Mouse (Mus musculus) kidney, adult 2 months (tissue): ENCODE measurements around the gene Hfe. TPM values are rescaled to one million over a fixed set of nuclear protein-coding genes. Genes with fewer than 3 reads are reported as not detected.
A peak's percentile ranks its signal among the peaks of the same experiment; 100 is the strongest.

Experiments
- DNase-seq: peaks from one replicate; pipeline ENCODE4 v3.0.0; 2021
- H3K27ac ChIP-seq: fragments of 200-500 bp; 2 replicates; pipeline ENCODE4 v1.5.1; 2012; ENCODE audit warnings: low read depth, low read length, control low read depth, inconsistent platforms; ENCODE audit not compliant: insufficient read depth
- H3K27me3 ChIP-seq: fragments of 200-500 bp; replicated peaks from 2 replicates; pipeline ENCODE4 v1.6.1; 2012; ENCODE audit warnings: mild to moderate bottlenecking, moderate library complexity, low read length, inconsistent platforms; ENCODE audit not compliant: control insufficient read depth, insufficient read depth
- H3K36me3 ChIP-seq: fragments of 200-500 bp; 2 replicates; pipeline ENCODE4 v1.6.1; 2012; ENCODE audit warnings: mild to moderate bottlenecking, moderate library complexity, low read length, inconsistent platforms; ENCODE audit not compliant: control insufficient read depth, insufficient read depth
- H3K4me1 ChIP-seq: fragments of 200-500 bp; 2 replicates; pipeline ENCODE4 v1.6.1; 2011; ENCODE audit warnings: low read length; ENCODE audit not compliant: control insufficient read depth, insufficient read depth
- H3K4me3 ChIP-seq: fragments of 200-500 bp; 2 replicates; pipeline ENCODE4 v1.5.1; 2011; ENCODE audit warnings: mild to moderate bottlenecking, low read depth, low read length, control low read depth; ENCODE audit not compliant: insufficient read depth
- CTCF ChIP-seq: fragments of 200-500 bp; conservative IDR thresholded peaks from 2 replicates; pipeline ENCODE4 v1.5.1; 2011; ENCODE audit warnings: low read depth, mild to moderate bottlenecking, control low read depth, low read length, moderate library complexity, mixed read lengths; ENCODE audit not compliant: insufficient read depth, insufficient read length
- POLR2A ChIP-seq: fragments of 200-500 bp; IDR thresholded peaks from one replicate; pipeline ENCODE4 v1.6.1; 2011; ENCODE audit warnings: low read depth, low read length, control low read depth
- WGBS: fragments of 180-500 bp; shearing (Covaris S2); methylation state at CpG from one replicate; pipeline ENCODE4 v1.1.7; 2018; 5-methylcytosine and 5-hydroxymethylcytosine counted together
- polyA plus RNA-seq: library from polyadenylated mRNA; depleted of rRNA; stranded (reverse); fragments of >200 nt; gene quantifications from 2 replicates; pipeline ENCODE4 v1.2.3, GENCODE M21; 2012

Hfe gene
- polyA plus RNA-seq, 1 experiment = 21.4 TPM

DNA sequence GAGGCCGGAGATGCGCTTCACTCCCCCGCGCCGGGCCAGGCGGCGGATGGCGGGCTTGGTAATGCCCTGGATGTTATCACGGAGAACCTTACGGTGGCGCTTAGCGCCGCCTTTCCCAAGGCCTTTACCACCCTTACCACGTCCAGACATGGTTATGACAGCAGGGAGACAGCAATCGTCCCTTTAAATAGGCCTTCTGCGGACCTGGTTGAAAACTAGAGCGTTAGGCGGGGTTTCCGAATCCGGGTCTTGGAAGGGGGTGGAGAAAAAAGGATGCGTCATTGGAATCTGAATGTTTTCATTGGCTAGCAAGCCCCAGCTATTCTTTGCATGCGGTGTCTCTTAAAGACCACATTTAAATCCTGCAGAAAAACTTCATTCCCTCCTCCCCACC is 12.4 kb downstream of the Hfe start, which contains the start of gene Hist1h4c:
Gene Hist1h4c, minus strand, starts transcription at position 155 of the 394 bp plus-strand sequence.
- peak; percentile 99 for DNase-seq
- WGBS = under 1% methylated on average over 22 of the region's 22 CpGs
- H3K4me3 ChIP-seq = peak within 1 kb of the TSS; percentile 51
- peak within 1 kb of the TSS; percentile 15; the same call in 1 of the 2 replicates for H3K27ac ChIP-seq
- H3K36me3 ChIP-seq = no peaks in the 10 kb centered on the region
- TF ChIP-seq CTCF (0 out of 2 replicates have a peak, but pooled peaks have one; percentile 19), POLR2A (peak; percentile 99)
- no peaks in the 10 kb centered on the region for H3K27me3 ChIP-seq
- peaks cover 9% of the 10 kb centered on the region; the same call in 1 of the 2 replicates for H3K4me1 ChIP-seq

DNA sequence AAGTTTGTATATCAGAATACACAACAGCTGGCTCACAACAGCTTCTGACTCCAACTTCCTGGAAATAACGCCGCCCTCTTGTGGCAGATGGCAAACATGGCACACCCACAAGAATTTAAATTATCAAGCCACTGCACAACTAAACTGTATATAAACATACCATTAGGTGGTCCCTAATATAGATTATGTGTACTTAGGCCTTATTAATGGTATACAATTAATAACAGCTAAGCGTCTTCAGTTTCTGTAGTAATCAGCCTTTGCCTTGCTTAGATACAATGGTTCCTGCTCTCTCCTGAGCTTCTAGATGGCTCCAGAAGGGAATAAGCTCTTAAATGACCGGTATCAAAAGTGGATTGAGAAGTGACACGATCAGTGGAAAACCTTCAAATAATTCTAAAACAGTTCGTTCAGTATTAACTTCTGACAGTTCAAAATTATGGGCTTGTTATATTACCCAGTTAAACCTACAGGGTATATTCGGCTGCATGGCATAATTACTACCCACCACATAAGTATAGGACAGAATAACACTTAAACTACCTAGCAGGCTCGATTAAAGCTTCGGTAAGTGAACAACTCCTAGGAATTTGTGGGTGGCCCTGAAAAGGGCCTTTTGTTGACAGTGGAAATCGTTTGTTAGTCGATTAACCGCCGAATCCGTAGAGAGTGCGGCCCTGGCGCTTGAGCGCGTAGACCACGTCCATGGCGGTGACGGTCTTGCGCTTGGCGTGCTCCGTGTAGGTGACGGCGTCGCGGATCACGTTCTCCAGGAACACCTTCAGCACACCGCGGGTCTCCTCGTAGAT is 13.0 kb downstream of the Hfe start:
- DNase-seq = peak; percentile 67
- H3K27me3 ChIP-seq = no peaks in the 10 kb centered on the region
- H3K4me1 ChIP-seq = peaks cover 13% of the 10 kb centered on the region; the same call in 1 of the 2 replicates
- H3K4me3 ChIP-seq = peak overlapping the region; percentile 51
- under 1% methylated on average over 30 of the region's 32 CpGs for WGBS
- H3K27ac ChIP-seq = peak overlapping the region; percentile 15; the same call in 1 of the 2 replicates
- TF ChIP-seq CTCF (peak; percentile 73), POLR2A (no peak)
- no peaks in the 10 kb centered on the region for H3K36me3 ChIP-seq

DNA sequence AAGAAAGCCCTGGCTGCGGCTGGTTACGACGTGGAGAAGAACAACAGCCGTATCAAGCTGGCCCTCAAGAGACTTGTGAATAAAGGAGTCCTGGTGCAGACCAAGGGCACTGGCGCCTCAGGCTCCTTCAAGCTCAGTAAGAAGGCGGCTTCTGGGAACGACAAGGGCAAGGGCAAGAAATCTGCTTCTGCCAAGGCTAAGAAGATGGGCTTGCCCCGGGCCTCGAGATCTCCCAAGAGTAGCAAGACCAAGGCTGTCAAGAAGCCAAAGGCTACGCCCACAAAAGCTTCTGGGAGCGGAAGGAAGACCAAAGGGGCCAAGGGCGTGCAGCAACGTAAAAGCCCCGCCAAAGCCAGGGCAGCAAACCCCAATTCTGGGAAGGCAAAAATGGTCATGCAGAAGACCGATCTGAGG is 14.6 kb downstream of the Hfe start:
- 71% methylated on average over 15 of the region's 15 CpGs for WGBS
- DNase-seq = peak; percentile 28
- Histone ChIP-seq H3K4me1 (peaks cover 13% of the 10 kb centered on the region; the same call in 1 of the 2 replicates), H3K27me3 (no peaks in the 10 kb centered on the region), H3K36me3 (no peaks in the 10 kb centered on the region; the same call in 1 of the 2 replicates), H3K27ac (no peak overlapping the region), H3K4me3 (no peak overlapping the region)
- TF ChIP-seq POLR2A (no peak), CTCF (no peak)

DNA sequence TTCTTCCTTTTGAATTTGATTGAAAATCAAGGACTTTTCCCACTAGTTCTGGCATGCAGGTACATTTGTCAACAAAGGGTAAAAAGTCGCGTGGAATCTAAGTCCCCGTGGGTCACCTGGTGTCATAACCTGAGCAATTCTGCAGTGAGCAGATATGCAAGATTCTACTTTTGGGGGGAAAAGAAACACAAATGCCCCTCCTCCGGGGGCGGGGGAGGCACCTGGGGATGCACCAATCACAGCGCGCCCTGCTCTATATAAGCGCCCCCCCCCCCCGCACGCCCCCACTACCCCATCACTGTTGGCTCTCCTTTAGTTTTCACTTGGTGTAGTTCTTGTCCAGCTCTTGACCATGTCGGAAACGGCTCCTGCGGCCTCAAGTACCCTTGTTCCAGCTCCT is 15.1 kb downstream of the Hfe start, which contains the start of gene Hist1h1t:
Gene Hist1h1t, plus strand, starts transcription at position 301 of the 400 bp plus-strand sequence.
- no peak within 1 kb of the TSS for H3K27ac ChIP-seq
- no peak for DNase-seq

DNA sequence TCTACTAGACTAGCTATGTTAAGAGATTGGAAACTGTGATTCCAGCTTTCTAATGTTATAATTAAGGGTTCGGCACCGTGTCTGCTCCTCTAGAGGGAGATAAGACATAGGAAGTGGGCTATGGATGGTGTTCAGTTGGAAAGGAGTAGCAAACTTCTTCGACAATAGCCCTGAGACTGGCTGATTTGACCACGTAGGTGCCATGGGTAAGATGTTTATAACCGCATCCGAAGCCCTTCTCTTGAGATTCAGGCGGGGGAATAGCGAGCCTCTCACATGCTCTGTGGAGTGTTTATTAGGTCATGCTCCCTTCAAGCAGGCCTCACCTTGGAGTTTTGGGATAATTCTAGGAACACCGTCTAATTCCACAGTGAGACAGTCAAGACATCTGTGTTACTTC is 15.7 kb downstream of the Hfe start:
- H3K27ac ChIP-seq = no peak overlapping the region
- peaks cover 13% of the 10 kb centered on the region; the same call in 1 of the 2 replicates for H3K4me1 ChIP-seq
- no peak for DNase-seq
- no peak overlapping the region for H3K4me3 ChIP-seq
- H3K27me3 ChIP-seq = no peaks in the 10 kb centered on the region
- TF ChIP-seq CTCF (no peak), POLR2A (no peak)
- whole genome bisulfite sequencing = 94% methylated on average over 9 of the region's 9 CpGs
- H3K36me3 ChIP-seq = no peaks in the 10 kb centered on the region; the same call in 1 of the 2 replicates

More for the DNA sequence above, 15.1 kb downstream of the Hfe start, which contains the start of gene Hist1h1t:
- Histone ChIP-seq H3K27me3 (no peaks in the 10 kb centered on the region), H3K4me1 (peaks cover 13% of the 10 kb centered on the region; the same call in 1 of the 2 replicates), H3K4me3 (no peak within 1 kb of the TSS), H3K36me3 (no peaks in the 10 kb centered on the region; the same call in 1 of the 2 replicates)
- 60% methylated on average over 13 of the region's 13 CpGs for WGBS
- TF ChIP-seq CTCF (no peak), POLR2A (no peak)

DNA sequence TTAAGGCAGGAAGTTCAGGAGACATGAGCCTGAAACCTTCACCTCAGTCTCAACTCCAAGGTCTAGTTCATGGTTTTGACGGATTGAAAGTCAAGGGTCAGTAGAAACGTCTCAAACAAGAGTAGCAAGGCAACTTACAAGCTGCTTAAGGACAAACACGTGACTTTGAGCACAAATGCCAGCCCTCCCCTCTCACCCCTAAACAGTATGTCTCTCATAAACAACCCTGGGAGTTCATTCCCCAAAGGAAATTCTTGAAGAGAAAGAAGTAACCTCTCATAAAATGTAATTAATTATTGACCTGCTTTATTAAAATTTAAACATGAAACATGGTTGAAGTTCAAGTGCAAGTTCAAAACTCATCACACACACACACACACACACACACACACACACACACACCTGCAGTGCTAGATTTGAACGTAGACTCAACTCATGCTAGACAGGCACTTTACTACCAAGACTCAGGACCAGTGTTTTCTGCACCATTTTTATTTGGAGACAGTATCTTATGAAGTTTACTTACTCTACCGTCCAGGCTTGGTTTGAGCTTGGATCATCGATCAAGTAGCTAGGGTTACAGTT is 16.7 kb downstream of the Hfe start:
- WGBS = 36% methylated on average over 6 of the region's 6 CpGs
- Histone ChIP-seq H3K4me1 (peaks cover 13% of the 10 kb centered on the region; the same call in 1 of the 2 replicates), H3K27me3 (no peaks in the 10 kb centered on the region), H3K27ac (peak overlapping the region; percentile 84), H3K4me3 (no peak overlapping the region), H3K36me3 (no peaks in the 10 kb centered on the region; the same call in 1 of the 2 replicates)
- DNase-seq = peak; percentile 88
- no peak for TF ChIP-seq POLR2A
- no peak for TF ChIP-seq CTCF

DNA sequence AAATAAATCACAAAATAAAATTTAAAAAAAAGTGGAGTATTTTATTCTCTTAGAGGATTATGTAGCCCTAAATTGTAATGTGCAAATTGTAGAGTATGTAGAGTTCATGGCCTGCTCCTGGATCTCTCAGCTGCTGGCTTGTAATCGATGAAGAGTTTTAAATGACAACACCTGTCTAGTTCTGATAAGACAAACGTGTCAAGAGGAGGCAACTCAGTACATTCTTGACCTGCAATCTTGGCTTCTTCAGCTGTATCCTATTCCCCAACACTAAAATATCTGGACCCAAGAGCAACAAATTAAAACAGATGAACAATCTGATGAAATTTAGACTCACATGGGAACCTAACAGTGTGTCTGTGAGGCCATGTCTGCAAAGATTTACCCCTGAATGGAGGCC is 21.2 kb downstream of the Hfe start:
- H3K27me3 ChIP-seq = no peaks in the 10 kb centered on the region
- no peaks in the 10 kb centered on the region; the same call in 1 of the 2 replicates for H3K36me3 ChIP-seq
- 81% methylated on average over 2 of the region's 2 CpGs for WGBS
- DNase-seq = no peak
- no peak overlapping the region for H3K4me3 ChIP-seq
- H3K4me1 ChIP-seq = peaks cover 23% of the 10 kb centered on the region
- no peak for TF ChIP-seq CTCF
- TF ChIP-seq POLR2A = no peak
- no peak overlapping the region for H3K27ac ChIP-seq
